Mouse (Mus musculus) kidney, postnatal 25 days (tissue): Measurements from ENCODE around the gene Prim2.

Experiments used
- DNase-seq, 2 experiments: peaks; one replicate each; pipeline ENCODE4 v3.0.0; 2021; ENCODE audit warnings: mixed read lengths in 2 of 2

Prim2 gene

DNA sequence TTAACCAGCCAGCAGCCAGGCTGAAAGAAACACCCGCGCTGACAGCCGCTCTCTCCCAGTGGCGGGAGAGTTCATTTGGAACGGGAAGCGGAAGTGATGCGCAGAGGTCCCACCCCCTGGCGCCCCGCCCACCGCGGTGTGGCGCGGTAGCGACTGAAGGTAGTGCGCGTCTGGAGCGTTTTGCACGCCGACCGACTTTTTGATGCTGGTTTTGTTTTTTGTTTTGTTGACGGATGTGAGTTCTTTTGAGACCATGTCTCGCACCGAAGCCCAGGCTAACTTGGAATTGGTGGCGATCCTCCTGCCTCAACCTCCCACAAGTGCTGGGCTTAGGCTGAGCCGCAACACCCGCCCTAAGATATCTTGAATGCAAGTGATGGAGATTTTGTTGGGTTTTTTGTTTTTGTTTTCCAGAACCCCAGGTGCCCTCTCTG lies at the start of gene Prim2:
Prim2 (minus strand) TSS at position 88 of the 434 bp plus-strand sequence.
- DNase-seq = peak; percentile 92

DNA sequence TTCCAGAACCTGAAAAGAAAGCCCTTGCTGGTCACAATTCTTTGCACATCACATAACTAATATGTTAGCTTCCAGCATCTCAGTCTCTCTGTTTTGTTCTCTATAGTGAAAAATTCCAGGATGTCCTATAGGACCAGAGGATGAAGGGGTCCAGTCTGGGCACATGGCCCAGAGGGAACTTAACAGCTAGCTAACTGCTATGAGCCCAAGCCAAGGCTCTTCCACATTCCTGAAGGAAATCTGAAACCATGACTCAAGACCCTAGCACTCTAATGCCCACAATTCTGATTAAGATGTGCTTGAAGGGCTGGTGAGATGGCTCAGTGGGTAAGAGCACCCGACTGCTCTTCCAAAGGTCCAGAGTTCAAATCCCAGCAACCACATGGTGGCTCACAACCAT lies 48.0 kb upstream of the Prim2 start:
- DNase-seq = no peak

DNA sequence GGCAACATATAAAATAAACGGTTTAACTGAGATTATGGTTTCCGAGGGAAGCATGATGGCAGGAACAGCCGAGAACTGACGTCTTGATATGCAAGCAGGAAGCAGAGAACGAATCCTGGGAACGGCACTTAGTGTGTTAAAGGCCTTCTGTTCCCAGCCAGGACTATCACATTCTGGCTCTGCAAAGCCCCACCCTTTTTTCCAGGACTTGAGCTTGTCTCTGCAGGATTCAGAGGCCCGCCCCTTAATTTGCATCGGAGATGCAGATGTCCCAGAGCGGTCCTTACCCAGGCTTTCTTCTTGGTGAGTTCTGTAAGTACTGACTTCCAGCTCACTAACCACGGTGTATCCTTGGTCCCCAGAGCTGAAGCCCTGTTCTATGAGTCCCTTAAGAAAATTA lies 45.2 kb upstream of the Prim2 start:
- DNase-seq = no peak

DNA sequence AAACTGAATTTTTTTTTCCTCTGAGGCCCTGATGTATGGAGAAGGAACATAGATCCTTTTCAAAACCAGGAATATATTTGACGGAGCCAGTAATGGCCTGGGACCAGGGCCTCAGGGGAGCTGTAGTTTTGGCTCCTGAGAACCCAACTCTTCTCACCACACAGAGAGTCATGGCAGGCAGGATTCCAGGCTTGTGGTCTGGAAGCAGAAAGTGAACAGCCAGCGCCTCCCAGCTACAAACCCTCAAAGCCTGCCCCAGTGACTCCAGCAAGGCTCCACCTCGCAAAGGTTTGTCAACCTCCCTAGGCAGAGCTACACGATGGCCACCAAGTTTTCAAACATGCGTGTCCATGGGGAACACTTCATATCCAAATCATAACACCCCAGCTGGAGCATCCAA lies 42.4 kb upstream of the Prim2 start:
- DNase-seq = no peak

DNA sequence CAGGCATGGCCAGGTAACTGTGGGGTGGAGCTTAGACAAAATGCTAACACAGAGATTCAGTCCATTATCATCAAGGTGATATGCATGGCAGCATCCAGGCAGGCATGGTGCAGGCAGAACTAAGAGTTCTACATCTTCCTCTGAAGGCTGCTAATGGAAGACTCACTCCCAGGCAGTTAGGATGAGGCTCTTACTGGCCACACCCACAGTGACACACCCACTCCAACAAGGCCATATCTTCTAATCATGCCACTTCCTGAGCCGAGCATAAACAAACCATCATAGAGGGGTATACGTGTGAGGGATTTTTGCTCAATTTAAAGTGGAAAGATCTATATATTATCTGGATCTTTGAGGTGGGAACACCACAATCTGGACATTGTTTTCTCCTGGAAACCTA lies 40.0 kb upstream of the Prim2 start:
- DNase-seq = no peak

DNA sequence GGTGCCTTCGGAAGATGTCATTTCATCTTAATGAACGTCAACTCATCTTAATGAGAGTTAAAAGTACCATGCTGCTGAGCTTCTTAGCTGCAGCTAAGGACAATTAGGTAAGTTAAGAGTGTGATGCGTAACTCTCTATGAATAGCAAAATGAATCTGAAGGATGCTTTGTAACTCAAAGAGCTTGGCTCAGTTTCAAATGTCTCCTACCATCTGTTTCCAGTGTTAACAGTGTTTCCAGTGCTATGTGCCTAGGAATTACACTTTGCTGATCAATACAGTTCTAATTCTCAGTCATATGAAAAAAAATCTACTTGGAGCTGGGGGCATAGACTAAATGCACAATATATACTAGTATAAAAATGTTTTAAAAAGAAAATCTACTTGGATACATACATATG lies 31.6 kb upstream of the Prim2 start:
- DNase-seq = no peak

DNA sequence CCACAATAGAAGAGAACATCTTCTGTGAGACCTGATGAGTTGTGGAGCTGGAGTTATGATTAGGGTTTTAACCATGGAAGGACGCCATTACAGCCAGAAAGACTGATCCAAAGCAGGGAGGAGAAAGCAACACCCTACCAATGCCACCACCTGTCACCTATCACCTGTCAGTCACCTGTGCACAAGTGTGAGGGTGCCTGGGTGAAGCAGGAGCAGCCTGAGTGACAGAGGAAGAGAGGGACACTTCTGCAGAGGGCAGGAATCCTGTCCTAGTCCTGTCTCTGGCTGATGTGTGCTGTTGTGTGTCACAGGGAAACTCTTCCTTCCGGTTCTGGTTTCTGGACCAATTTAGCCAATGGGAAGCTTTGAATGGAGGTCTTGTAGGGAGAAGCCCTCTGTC lies 26.4 kb upstream of the Prim2 start:
- DNase-seq = no peak

DNA sequence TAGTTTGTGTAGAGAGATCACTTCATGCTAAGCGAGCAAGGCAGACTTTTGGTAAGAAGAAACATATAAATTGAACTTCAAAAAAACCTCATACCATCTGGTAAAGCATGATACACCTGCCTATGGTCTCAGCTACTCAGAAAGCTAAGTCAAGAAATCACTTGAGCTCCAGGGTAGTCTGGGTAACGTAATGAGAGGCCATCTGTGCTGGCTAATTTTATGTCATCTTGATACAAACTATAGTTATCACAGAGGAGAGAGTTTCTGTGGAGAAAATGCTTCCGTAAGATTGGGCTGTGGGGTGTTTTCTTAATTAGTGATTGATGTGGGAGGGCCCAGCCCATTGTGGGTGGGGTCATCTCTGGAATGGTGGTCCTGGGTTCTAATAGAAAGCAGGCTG lies 24.3 kb upstream of the Prim2 start:
- DNase-seq = no peak

DNA sequence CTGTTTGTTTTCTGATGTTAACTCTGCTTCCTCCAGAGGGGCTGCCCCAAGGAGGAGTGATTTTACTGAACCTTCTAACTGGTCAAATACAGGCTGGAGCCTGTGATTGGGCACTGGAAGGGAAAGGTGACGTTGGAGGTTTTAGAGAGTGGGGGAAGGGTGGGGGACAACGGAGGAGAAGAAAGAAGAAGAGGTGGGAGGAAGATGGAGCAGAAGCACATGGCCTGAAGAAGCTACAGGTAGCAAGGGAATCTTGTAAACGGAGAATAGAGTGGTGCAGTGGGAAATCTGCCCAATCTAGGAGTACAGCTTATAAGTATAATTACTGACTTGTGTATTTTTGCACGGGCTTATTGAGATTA lies 20.5 kb upstream of the Prim2 start:
- no peak for DNase-seq

DNA sequence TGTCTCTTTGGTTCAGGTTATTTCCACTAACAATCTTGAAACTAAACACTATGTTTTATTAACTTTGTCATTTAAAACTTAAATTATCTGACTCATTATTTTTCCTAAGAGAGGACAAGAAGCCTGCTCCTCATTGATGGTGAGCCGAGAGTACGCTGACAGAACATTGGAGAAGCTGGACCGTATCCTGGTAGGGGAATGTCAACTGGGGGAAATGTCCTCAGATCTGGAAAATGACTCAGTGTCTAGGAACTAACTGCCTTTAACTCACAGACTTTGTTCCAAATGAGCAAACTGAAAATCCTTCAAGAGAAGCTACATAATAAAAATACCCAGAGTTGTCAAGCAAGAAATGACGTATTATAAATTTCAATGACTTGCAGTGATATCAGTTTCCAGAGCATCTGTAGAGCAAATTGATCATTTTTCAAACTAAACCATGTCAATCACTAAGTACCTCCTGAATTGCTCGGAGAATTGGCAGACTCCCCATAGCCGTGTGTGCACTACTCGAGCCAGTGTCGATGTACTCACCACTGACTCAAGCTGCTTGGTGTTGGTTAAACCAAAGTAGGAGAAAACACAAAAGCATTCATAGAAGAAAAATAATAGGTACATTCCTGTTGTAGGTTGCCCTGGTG lies 20.0 kb upstream of the Prim2 start:
- no peak for DNase-seq

DNA sequence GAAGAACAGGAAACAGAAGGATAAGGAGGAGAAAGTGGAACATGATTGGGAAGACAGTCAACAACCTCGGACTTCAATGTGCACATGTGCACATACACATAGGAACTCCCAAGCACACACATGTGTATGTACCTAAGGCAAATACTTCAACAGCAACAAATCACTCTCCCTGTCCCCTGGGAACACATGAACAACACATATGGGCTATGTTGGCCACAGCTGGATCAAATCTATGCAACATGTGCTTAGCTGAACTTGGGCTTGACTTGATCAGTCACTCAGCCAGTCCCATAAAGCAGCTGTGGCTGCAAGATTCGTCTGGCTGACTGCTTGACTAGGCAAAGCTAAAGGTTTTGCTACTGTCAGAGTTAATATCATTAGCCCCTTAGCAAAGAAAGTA lies 19.2 kb upstream of the Prim2 start:
- DNase-seq = no peak

DNA sequence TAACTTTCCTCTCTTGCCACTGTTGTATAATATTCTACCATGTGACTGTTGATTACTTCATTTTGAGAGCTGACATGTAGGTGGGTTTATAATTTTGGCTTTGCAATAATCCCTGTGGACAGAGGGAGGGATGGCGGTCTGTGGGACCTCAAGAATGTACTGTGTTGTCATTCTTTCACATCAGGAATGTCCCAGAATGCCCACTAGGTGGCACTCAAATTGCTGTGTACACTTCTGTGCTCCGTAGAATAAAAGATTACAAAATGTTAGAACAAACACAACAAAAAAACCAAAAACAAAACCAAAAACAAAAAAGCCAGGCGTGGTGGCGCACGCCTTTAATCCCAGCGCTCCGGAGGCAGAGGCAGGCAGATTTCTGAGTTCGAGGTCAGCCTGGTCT lies 14.9 kb upstream of the Prim2 start:
- peak; percentile 40 to 65 for DNase-seq

DNA sequence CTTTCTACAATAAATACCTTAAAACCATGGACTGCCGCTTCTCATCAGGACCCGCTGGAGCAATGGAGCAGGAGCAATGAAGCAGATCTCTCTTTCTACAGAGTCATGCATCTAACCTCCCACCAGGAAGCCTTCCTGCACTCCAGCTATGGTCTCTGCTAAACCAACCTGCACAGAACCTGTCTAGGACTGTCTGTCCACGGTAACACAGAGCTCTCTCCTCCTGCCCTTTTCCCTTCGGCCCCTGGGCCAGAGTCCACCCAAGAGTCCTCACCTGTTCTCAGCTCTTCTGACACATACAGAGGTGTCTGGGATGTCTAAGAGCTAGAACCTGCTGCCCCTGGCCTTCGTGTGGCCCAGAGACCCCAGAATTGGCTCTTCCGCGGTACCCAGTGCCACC lies 11.3 kb upstream of the Prim2 start:
- no peak for DNase-seq

DNA sequence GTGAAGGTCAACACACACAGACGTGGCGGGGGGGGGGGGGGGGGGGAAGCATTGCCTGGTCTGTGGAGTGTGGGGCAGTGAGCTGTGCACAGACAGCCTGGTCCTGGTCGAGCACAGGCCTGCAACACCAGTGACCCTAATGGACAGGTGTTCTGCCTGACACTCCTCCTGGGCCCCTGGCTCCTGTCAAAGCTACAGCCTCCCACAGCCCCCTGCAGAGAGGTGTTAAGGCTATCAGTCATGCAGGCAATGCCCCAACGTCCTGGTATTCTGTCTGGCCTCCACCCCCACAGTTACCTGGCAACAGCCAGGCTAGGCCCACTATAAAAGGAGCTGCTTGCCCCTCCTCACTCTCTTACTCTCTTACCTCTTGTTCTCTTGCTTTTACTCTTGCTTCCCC lies 10.8 kb upstream of the Prim2 start:
- no peak for DNase-seq

DNA sequence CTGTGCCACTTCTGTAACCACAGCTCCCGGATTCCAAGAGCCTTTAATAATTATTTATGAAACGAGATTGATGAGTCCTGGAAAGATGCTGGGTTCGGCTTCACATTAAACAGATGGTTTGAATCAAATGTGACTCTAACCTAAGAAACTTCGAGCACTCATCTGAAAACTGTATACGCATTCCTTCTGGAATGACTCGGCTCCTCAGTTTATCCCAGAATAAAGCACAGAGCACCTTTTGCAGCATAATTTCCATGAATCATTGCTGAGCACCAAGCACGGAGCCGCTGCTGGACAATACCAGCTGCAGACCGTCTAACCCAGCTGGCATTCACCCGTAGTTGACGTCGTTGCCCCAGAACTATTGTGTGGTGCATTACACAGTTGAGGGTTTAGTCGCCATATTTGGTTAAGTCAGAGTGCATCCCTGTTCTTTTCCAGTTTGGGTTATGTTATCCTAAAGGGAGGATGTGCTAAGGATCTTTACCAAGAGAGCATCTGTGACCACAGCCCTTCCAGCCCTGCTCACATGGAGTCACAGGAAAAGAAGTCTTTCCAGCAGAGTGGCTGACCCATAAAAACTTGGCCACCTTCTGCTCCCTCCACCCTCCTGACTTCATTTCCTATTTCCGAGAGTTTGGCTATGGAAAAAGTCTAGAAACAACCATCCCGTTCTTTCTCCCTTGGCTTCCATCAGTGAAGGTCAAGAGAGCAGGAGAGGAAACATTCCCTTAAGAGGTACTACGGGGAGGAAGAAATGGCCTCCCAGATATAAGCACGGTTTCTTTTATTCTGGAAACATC lies 3.8 kb upstream of the Prim2 start:
- no peak for DNase-seq

DNA sequence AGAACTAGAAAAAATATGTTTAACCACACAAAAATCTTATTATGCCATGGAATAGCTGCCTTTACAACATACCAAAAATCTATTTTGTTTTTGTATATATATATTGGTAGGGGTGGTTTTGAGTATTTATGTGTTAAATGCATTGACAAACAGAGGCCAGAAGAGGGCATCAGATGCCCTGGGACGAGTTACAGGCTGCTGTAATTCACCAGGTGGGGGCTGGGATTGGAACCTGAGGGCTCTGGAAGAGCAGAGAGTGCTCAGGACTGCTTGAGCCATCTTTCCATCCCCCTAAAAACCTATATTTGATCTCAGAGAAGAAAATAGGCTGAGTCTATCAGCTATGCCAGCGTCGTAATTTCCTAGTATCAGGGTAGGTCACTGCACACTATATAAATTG lies 2.9 kb upstream of the Prim2 start:
- DNase-seq = peak in 1 of 2 experiments; percentile 53

DNA sequence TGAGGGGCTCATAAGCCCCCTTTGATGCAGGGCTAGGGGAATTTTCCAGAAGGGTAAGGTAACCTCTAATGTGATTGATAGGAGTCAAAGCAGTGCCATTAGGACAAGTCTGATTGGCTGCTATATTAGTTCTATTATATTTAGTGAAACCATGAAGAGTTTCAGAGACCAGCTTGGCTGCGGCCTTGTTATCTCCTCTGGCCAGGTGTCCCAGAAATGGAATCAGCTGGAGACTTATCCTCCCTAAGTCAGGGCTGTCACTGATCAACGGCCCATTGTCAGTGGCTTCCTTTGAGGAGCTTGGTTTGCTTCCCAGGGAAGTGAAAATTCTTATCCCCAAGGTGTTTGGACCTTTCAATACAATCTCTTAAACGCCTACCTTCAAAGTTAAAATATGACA lies 2.5 kb upstream of the Prim2 start:
- DNase-seq = no peak

DNA sequence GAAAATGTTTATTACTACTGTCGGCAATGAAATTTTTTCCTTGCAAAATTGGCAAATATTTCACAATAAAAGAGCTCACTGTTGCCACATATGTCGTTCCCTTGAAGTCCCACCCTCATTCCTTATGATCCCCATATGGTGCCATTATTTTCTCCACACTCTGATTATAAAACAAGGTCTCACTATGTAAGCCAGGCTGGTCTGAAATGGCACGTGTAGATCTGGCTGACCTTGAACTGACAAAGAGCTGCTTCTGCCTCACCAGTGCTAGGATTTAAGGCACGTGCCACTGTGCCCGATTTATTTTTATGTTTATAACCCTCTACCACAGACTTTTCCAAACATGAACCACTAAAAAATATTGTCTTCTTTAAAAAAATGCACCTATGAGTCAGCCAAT lies 1.8 kb upstream of the Prim2 start:
- no peak for DNase-seq

DNA sequence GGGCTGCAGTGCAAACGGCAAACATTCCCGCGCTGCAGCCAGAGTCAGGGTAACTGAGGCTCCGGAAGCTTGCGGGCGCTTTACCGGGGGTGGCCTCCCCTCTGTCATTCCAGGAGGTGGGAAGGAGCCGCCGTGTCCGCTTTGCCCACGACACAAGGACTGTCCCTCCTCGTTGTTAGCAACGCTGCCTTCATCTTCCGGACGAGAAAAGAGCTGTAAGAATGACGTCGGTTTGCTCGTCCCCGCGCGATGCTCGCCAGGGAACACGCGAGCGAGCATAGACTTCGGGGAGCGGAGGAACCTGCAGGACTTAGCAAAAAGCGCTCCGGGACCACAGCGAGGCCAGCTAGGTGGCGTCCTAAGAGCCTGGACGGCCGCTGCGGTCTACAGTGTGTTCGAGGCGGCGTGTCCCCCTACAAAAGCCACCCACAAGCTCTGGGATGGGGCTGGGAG lies 595 bp upstream of the Prim2 start:
- DNase-seq = peak; percentile 58 to 75

DNA sequence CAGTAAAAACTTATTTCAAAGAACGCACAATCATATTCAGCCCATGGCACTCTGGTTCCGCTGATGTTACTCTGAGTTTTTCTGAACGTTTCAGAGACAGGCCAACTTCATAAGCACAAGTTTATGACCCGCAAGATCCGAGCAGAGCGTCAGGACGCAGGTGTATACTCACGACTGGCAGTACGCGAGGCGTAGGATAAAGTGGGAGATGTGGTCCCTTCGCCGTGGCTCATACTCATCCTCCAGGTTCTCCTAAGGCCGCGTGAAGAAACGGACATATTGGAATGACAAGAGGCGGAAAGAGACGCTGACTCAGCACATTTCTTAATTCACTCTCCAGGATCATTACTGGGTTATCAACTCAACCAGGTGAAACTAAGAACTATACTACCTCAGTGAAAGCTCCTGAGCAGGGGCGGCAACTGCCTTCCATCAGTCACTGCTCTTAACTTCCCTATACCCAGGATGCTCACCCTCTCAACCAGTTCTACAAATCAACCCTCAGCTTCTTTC lies 5.9 kb downstream of the Prim2 start:
- no peak for DNase-seq

DNA sequence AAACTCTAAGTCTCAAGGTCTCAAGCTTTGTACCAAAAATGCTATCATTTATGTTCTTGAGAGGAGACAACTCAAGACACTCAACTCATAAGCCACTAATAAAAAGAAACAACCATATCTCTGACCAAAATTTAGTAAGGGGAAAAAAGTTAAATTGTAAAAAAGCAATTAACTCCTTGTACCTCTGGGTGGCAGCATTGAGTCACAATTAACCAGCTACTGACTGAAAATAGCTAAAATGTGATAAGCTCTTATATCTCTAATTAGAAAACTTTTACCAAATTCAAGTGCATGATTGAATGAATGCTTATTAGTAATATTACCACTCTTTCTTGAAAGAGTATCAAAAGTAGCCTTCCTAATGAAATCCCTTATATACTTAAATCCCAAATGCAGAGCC lies 6.4 kb downstream of the Prim2 start:
- DNase-seq = peak in 1 of 2 experiments; percentile 42

DNA sequence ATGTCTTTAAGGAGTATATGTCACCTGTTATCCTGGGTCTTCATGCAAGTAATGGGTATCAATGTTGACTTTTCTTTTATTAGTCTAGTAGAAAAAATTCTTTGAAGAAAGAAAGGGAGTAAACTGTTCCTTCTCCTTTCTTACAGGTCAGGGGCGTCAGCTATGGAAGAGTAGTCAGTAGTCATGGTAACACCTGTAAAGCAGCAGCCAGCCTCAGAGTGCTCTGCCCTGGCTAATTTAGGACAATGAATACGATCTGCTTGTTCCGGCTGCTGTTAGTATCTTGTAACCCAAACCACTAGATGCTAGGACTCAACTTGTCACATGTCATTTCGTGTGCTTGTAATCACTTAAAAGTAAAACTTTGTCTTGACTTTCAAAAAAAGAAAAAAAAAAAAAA lies 11.3 kb downstream of the Prim2 start:
- no peak for DNase-seq

DNA sequence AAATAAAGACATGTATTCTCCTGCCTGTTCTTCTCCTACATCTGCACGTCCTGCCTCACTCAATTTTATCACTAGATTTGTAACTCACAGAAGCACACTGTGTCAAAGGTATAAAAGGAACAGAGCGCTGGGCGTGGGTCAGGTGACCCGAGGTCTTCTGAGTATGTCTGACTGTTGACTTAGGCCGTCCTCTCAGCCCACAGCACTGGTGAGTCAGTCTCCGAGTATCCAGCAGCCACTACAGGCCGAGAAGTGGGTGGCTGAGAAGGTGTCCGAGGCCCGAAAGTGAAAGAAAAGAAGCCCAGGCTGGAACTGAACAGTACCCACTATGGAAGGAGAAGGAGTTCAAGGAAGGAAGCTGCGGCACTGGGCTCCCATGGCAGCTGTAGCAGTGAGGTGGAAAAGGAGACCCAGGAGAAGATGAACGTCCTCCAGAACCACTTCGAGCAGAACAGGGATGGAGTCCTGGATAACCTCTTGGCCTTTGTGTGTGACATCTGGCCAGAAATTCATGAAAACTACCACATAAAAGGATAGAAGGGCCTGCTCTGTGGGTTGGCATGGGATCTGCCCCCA lies 11.9 kb downstream of the Prim2 start:
- no peak for DNase-seq

DNA sequence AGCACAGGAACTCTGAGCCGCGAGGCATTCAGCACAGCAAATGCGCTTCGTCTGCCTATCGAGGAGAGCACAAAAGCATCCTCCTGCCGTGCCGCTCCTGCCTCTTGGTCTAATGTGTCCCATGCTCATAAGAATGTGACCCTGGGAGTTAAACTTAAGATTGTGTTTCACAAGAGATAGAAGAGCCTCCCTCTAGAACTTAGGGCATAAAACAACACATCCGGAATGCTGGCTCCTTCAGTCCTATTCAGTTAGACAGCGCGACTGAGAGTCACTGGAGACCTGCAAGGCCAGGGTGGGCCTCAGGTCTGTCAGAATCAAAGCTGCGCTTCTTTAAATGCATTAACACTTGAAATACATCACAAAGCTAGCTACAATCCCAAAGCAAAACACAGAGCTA lies 18.7 kb downstream of the Prim2 start:
- no peak for DNase-seq
